ENCODE assay signal across 9 mouse cellular contexts in the genomic region with DNA sequence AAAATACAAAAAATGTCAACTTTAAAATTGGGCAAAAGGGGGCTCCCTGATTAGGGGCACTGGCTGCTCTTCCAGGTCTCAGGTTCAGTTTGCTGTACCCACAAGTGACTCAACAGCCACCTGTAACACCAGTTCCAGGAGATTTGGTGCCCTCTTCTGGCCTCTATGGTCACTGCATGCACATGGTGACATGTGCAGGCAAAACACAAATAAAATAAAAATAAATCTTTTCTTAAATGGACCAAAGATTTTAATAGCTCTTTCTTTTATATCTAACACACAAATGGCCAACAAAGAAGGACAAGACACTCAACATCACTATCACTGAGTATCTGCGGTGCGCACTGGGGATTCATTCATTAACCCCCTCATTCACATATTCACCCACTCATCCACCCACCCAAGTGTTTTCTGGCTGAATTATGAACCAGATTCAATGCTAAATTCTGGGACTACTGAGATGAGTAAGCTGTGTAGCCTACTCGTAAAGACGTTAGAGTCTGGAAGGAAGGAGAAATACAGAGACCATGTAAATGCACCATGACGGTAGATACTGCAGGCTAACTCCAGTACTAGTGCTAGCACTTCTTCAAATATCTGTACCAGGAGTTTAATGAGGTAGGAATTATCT. TPM values are rescaled to one million over a fixed set of nuclear protein-coding genes. Genes with fewer than 3 reads are reported as not detected.
DNase-seq lines count a peak whose midpoint lies in the region; ATAC-seq lines count a peak whose summit lies in the region.
"Had no signal": no experiment of that assay in that cellular context is flagged by ENCODE, and none has a peak within 500 bp of the region (broad histone marks: within the 10 kb centered on the region; RNA-seq: fewer than 3 reads in every experiment).

No protein-coding gene starts in this region.

- peaks cover 24% of the 10 kb centered on the region for H3K36me3 ChIP-seq in midbrain, embryonic 10.5 days
- H3K36me3 ChIP-seq in midbrain, embryonic 13.5 days, result no peaks in the 10 kb centered on the region
- H3K36me3 ChIP-seq: neural tube, embryonic 12.5 days had no signal

- no peak for ATAC-seq in midbrain, embryonic 13.5 days

- peaks cover 28% of the 10 kb centered on the region for H3K4me1 ChIP-seq in midbrain, embryonic 10.5 days
- peaks cover 39% of the 10 kb centered on the region for H3K4me1 ChIP-seq in midbrain, embryonic 13.5 days (replicated peaks)

- H3K9ac ChIP-seq in midbrain, embryonic 13.5 days (replicated peaks), result no peak overlapping the region
- H3K9ac ChIP-seq: neural tube, embryonic 12.5 days had no signal

- H3K4me3 ChIP-seq in midbrain, embryonic 10.5 days, result no peak overlapping the region
- no peak overlapping the region for H3K4me3 ChIP-seq in midbrain, embryonic 13.5 days (replicated peaks)
- H3K4me3 ChIP-seq: neural tube, embryonic 12.5 days had no signal

- H3K4me2 ChIP-seq in midbrain, embryonic 13.5 days (replicated peaks), result no peak overlapping the region
- H3K4me2 ChIP-seq: neural tube, embryonic 12.5 days had no signal

- WGBS in midbrain, embryonic 10.5 days, result 92% methylated on average over 5 of the region's 5 CpGs
- WGBS in midbrain, embryonic 13.5 days, result 93% methylated on average over 5 of the region's 5 CpGs

- no peak overlapping the region for H3K27ac ChIP-seq in midbrain, embryonic 10.5 days (replicated peaks)
- no peak overlapping the region for H3K27ac ChIP-seq in midbrain, embryonic 13.5 days
- H3K27ac ChIP-seq: neural tube, embryonic 12.5 days had no signal

- peak; percentile 27 for DNase-seq in adrenal gland, adult 2 months
- DNase-seq in adrenal gland, adult 8-10 months, result no peak
- peak; percentile 36 for DNase-seq in midbrain, embryonic 10.5 days (ENCODE audit: low spot score)
- DNase-seq in cerebellum, adult 9-11 months, result peak; percentile 64
- peak; percentile 60 for DNase-seq in kidney, postnatal 14 days
- peak; percentile 77 for DNase-seq in lung, postnatal 14 days
- DNase-seq in spleen, postnatal 14 days (ENCODE audit: low spot score in 2 of 2), result peak; percentile 58 to 78

- no peaks in the 10 kb centered on the region for H3K9me3 ChIP-seq in midbrain, embryonic 10.5 days (replicated peaks)
- H3K9me3 ChIP-seq in midbrain, embryonic 13.5 days, result no peaks in the 10 kb centered on the region
- H3K9me3 ChIP-seq: neural tube, embryonic 12.5 days had no signal

- no peaks in the 10 kb centered on the region for H3K27me3 ChIP-seq in midbrain, embryonic 10.5 days (ENCODE audit: low read depth, poor library complexity, severe bottlenecking)
- H3K27me3 ChIP-seq in midbrain, embryonic 13.5 days, result no peaks in the 10 kb centered on the region
- H3K27me3 ChIP-seq: neural tube, embryonic 12.5 days had no signal

RNA-seq across cellular contexts. Expression of gene Rnf34, which starts 44.3 kb away (rescaled TPM):
- total RNA-seq in adrenal gland, adult 2 months (2021), result 10 to 100 TPM; 17.9 to 33.8 TPM
- 3.7 and 4.4 TPM in 2 replicates for polyA plus RNA-seq in adrenal gland, adult 2 months (2012; rRNA removed)
- 10 to 100 TPM; 18.5 to 34.4 (median 27.0) TPM for total RNA-seq in adrenal gland, adult 8-10 months (2022)
- polyA plus RNA-seq in midbrain, embryonic 10.5 days (2016; fragmentation: Nextera tagmentation; extraction: Ambion mirVana), result 50.6 and 56.7 TPM in 2 replicates
- polyA plus RNA-seq in midbrain, embryonic 13.5 days (2015; fragmentation: Nextera tagmentation; extraction: Ambion mirVana), result 55.5 and 56.1 TPM in 2 replicates
